In the genomic region with DNA sequence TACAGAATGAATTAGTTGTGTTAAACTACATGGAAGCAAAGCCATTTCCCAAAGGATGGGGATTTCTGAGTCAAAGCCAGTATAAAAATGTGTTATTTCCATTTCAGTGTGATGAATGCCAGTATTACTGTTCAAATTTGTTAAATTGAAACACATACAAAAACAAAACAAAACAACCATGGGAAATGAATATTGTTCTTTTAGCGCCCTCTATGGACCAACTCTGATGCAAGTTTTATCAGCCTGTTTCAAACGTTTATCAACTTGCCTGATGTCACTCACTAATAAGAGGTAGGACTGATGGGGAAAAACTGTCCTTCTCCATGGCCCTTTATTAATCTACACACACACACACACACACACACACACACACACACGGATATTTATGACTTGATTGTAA, we compare ENCODE assay signal across 9 mouse cellular contexts. TPM values are rescaled to one million over a fixed set of nuclear protein-coding genes. Genes with fewer than 3 reads are reported as not detected.
DNase-seq lines count a peak whose midpoint lies in the region; ATAC-seq and TF ChIP-seq lines count a peak whose summit lies in the region.
"Had no signal": no experiment of that assay in that cellular context is flagged by ENCODE, and none has a peak within 500 bp of the region (broad histone marks: within the 10 kb centered on the region; RNA-seq: fewer than 3 reads in every experiment).

No protein-coding gene starts in this region.

- H3K4me1 ChIP-seq in heart, postnatal 0 days (ENCODE audit: control insufficient read depth, insufficient read depth) = no peaks in the 10 kb centered on the region
- H3K4me1 ChIP-seq in heart, embryonic 11.5 days (ENCODE audit: control insufficient read depth, insufficient read depth, low read length) = no peaks in the 10 kb centered on the region
- 0 out of 4 replicates have a peak, but pooled peaks cover 0 to 3% of the 10 kb centered on the region in 2 experiments for H3K4me1 ChIP-seq in liver, embryonic 14.5 days (replicated peaks; ENCODE audit: control insufficient read depth in 2 of 2, insufficient read depth in 2 of 2, low read length in 1 of 2)
- H3K4me1 ChIP-seq in liver, embryonic 11.5 days (replicated peaks; ENCODE audit: control insufficient read depth, insufficient read depth, low read length) = no peaks in the 10 kb centered on the region
- H3K4me1 ChIP-seq: embryonic facial prominence, embryonic 13.5 days had no signal

- H3K27me3 ChIP-seq in heart, postnatal 0 days (ENCODE audit: control insufficient read depth, insufficient read depth, low read length) = 0 out of 2 replicates have a peak, but pooled peaks cover 5% of the 10 kb centered on the region
- H3K27me3 ChIP-seq in heart, embryonic 11.5 days (ENCODE audit: control insufficient read depth, insufficient read depth, low read length) = no peaks in the 10 kb centered on the region
- no peaks in the 10 kb centered on the region; the same call in 1 of the 2 replicates for H3K27me3 ChIP-seq in liver, embryonic 14.5 days (ENCODE audit: control insufficient read depth, insufficient read depth, low read length)
- no peaks in the 10 kb centered on the region for H3K27me3 ChIP-seq in liver, embryonic 11.5 days (replicated peaks; ENCODE audit: control insufficient read depth, insufficient read depth, low read length)

- no peak overlapping the region for H3K27ac ChIP-seq in heart, postnatal 0 days (ENCODE audit: low read depth)
- no peak overlapping the region for H3K27ac ChIP-seq in heart, embryonic 11.5 days (ENCODE audit: low read depth, low read length)
- H3K27ac ChIP-seq in liver, embryonic 14.5 days = no peak overlapping the region
- no peak overlapping the region for H3K27ac ChIP-seq in liver, embryonic 11.5 days (ENCODE audit: low read depth, low read length)
- H3K27ac ChIP-seq: embryonic facial prominence, embryonic 13.5 days had no signal

- no peaks in the 10 kb centered on the region for H3K36me3 ChIP-seq in heart, postnatal 0 days (replicated peaks; ENCODE audit: control insufficient read depth, insufficient read depth, low read length)
- H3K36me3 ChIP-seq in heart, embryonic 11.5 days (ENCODE audit: control insufficient read depth, insufficient read depth, low read length) = no peaks in the 10 kb centered on the region
- no peaks in the 10 kb centered on the region for H3K36me3 ChIP-seq in liver, embryonic 14.5 days (replicated peaks; ENCODE audit: control insufficient read depth, insufficient read depth, low read depth)
- no peaks in the 10 kb centered on the region for H3K36me3 ChIP-seq in liver, embryonic 11.5 days (ENCODE audit: control insufficient read depth, insufficient read depth, low read length)
- H3K36me3 ChIP-seq: embryonic facial prominence, embryonic 13.5 days had no signal

- H3K9me3 ChIP-seq in heart, postnatal 0 days (replicated peaks; ENCODE audit: control insufficient read depth, low read length) = no peaks in the 10 kb centered on the region
- no peaks in the 10 kb centered on the region for H3K9me3 ChIP-seq in heart, embryonic 11.5 days (replicated peaks; ENCODE audit: control insufficient read depth, low read length)
- no peaks in the 10 kb centered on the region for H3K9me3 ChIP-seq in liver, embryonic 14.5 days (ENCODE audit: control insufficient read depth, low read length)
- no peaks in the 10 kb centered on the region for H3K9me3 ChIP-seq in liver, embryonic 11.5 days (ENCODE audit: control insufficient read depth, low read length)
- H3K9me3 ChIP-seq: embryonic facial prominence, embryonic 13.5 days had no signal

- WGBS in heart, postnatal 0 days = 5% methylated on average over 3 of the region's 3 CpGs
- 3% methylated on average over 3 of the region's 3 CpGs for WGBS in heart, embryonic 11.5 days (ENCODE audit: insufficient replicate concordance)
- WGBS in liver, embryonic 14.5 days (ENCODE audit: insufficient replicate concordance) = 2% methylated on average over 3 of the region's 3 CpGs
- whole genome bisulfite sequencing in liver, embryonic 11.5 days = 2% methylated on average over 3 of the region's 3 CpGs

- no peak overlapping the region for H3K4me2 ChIP-seq in heart, postnatal 0 days (ENCODE audit: low read depth, low read length)
- no peak overlapping the region for H3K4me2 ChIP-seq in heart, embryonic 11.5 days
- H3K4me2 ChIP-seq in liver, embryonic 14.5 days (ENCODE audit: low read depth) = no peak overlapping the region
- H3K4me2 ChIP-seq in liver, embryonic 11.5 days = no peak overlapping the region
- H3K4me2 ChIP-seq: embryonic facial prominence, embryonic 13.5 days had no signal

- no peak for TF ChIP-seq EP300 in heart, postnatal 0 days (IDR thresholded peaks at IDR 0.05; ENCODE audit: low read depth)
- TF ChIP-seq EP300 in liver, embryonic 14.5 days (IDR thresholded peaks at IDR 0.05; ENCODE audit: low read depth) = no peak

- no peak overlapping the region for H3K9ac ChIP-seq in heart, postnatal 0 days (replicated peaks; ENCODE audit: low read depth, low read length)
- H3K9ac ChIP-seq in heart, embryonic 11.5 days (ENCODE audit: low read depth, low read length) = no peak overlapping the region
- H3K9ac ChIP-seq in liver, embryonic 14.5 days (replicated peaks) = no peak overlapping the region
- H3K9ac ChIP-seq in liver, embryonic 11.5 days (ENCODE audit: low read depth, low read length) = no peak overlapping the region
- H3K9ac ChIP-seq: embryonic facial prominence, embryonic 13.5 days had no signal

- ATAC-seq in heart, postnatal 0 days (ENCODE audit: insufficient read depth, low read depth) = no peak
- ATAC-seq in heart, embryonic 11.5 days (replicated peaks; ENCODE audit: insufficient number of reproducible peaks, low FRiP score, low TSS enrichment) = no peak
- no peak for ATAC-seq in liver, embryonic 14.5 days (ENCODE audit: insufficient read depth)
- ATAC-seq in liver, embryonic 11.5 days (replicated peaks; ENCODE audit: low FRiP score) = no peak

- TF ChIP-seq CTCF in heart, postnatal 0 days (IDR thresholded peaks at IDR 0.05; ENCODE audit: low read depth) = peak; percentile 54
- TF ChIP-seq CTCF in liver, embryonic 14.5 days (IDR thresholded peaks at IDR 0.05; ENCODE audit: low read depth) = peak; percentile 48; the same call in 1 of the 2 replicates

- H3K4me3 ChIP-seq in heart, postnatal 0 days (ENCODE audit: low read depth, low read length) = no peak overlapping the region
- H3K4me3 ChIP-seq in heart, embryonic 11.5 days (ENCODE audit: low read depth, low read length) = no peak overlapping the region
- H3K4me3 ChIP-seq in liver, embryonic 14.5 days (ENCODE audit: insufficient read depth in 1 of 2, low read depth in 2 of 2, low read length in 2 of 2) = no peak overlapping the region
- no peak overlapping the region for H3K4me3 ChIP-seq in liver, embryonic 11.5 days (ENCODE audit: low read depth, low read length)
- H3K4me3 ChIP-seq: embryonic facial prominence, embryonic 13.5 days had no signal

- DNase-seq in heart, postnatal 0 days (ENCODE audit: low spot score) = peak; percentile 7
- no peak for DNase-seq in liver, embryonic 14.5 days (ENCODE audit: low read depth in 3 of 3, low spot score in 3 of 3)
- no peak for DNase-seq in liver, embryonic 11.5 days (ENCODE audit: low spot score)
- DNase-seq in Muller cell, postnatal 12 days (ENCODE audit: inconsistent ontology term) = peak; percentile 11
- DNase-seq in lung, postnatal 14 days = peak; percentile 31
- DNase-seq in gastrocnemius, postnatal 10 days = no peak
- no peak for DNase-seq in frontal cortex, postnatal 36 days (ENCODE audit: low spot score in 2 of 2)

RNA-seq across cellular contexts. Expression of a gene that starts 7.8 kb away (rescaled TPM):
- 0.61 TPM in 1 of 2 replicates, not detected in the other for total RNA-seq in heart, postnatal 0 days (2014; rRNA removed; ENCODE audit: low replicate concordance)
- polyA plus RNA-seq in heart, postnatal 0 days (2015; fragmentation: Nextera tagmentation; extraction: Ambion mirVana) = 0.11 and 0.15 TPM in 2 replicates
- 0.24 TPM in 1 of 2 replicates, not detected in the other for polyA plus RNA-seq in heart, embryonic 11.5 days (2014; fragmentation: Nextera tagmentation; extraction: Ambion mirVana)
- not detected in 2 replicates for polyA plus RNA-seq in liver, embryonic 14.5 days (2012; rRNA removed)
- polyA plus RNA-seq in liver, embryonic 14.5 days (2014; fragmentation: Nextera tagmentation; extraction: Ambion mirVana) = 0.05 TPM in 1 of 2 replicates, not detected in the other
- not detected in 2 replicates for polyA plus RNA-seq in liver, embryonic 11.5 days (2014; fragmentation: Nextera tagmentation; extraction: Ambion mirVana)
- total RNA-seq in gastrocnemius, postnatal 10 days (2021) = under 1 TPM; 0.23 to 0.33 TPM

RNA-seq across cellular contexts. Expression of a gene that starts 8.4 kb away (rescaled TPM):
- 5.4 and 8.8 TPM in 2 replicates for total RNA-seq in heart, postnatal 0 days (2014; rRNA removed; ENCODE audit: low replicate concordance)
- polyA plus RNA-seq in heart, postnatal 0 days (2015; fragmentation: Nextera tagmentation; extraction: Ambion mirVana) = 13.6 and 13.8 TPM in 2 replicates
- polyA plus RNA-seq in heart, embryonic 11.5 days (2014; fragmentation: Nextera tagmentation; extraction: Ambion mirVana) = 35.0 and 38.4 TPM in 2 replicates
- 20.6 and 26.9 TPM in 2 replicates for polyA plus RNA-seq in liver, embryonic 14.5 days (2012; rRNA removed)
- polyA plus RNA-seq in liver, embryonic 14.5 days (2014; fragmentation: Nextera tagmentation; extraction: Ambion mirVana) = 62.7 and 67.8 TPM in 2 replicates
- 142 and 149 TPM in 2 replicates for polyA plus RNA-seq in liver, embryonic 11.5 days (2014; fragmentation: Nextera tagmentation; extraction: Ambion mirVana)
- 1 to 10 TPM; 7.0 to 8.4 TPM for total RNA-seq in gastrocnemius, postnatal 10 days (2021)

Comparison
In these comparisons a context has a peak if more than half of its experiments do, and no peak if none do; other contexts are left out.
1. DNase-seq: peak in heart, postnatal 0 days (single experiment), Muller cell, postnatal 12 days (single experiment) and lung, postnatal 14 days (single experiment); none in liver, embryonic 14.5 days (0 of 3), liver, embryonic 11.5 days (single experiment), gastrocnemius, postnatal 10 days (single experiment) and frontal cortex, postnatal 36 days (0 of 2).